Mouse (Mus musculus) spleen, adult 2 months (tissue): ENCODE results near the gene Rbms3. TPM values are rescaled to one million over a fixed set of nuclear protein-coding genes. Genes with fewer than 3 reads are reported as not detected.

ENCODE experiments used
- DNase-seq, 2 experiments: peaks; one replicate each; pipeline versions ENCODE4 v3.0.0 to v3.0.0-alpha.2; 2012 to 2021; ENCODE audit warnings: low spot score in 2 of 2, low read depth in 1 of 2
- H3K27ac ChIP-seq: fragments of 200-500 bp; 2 replicates; pipeline ENCODE4 v1.5.1; 2012; ENCODE audit warnings: low read length, inconsistent platforms; ENCODE audit not compliant: insufficient read depth
- H3K27me3 ChIP-seq: fragments of 200-500 bp; 2 replicates; pipeline ENCODE4 v1.6.1; 2012; ENCODE audit warnings: mild to moderate bottlenecking, moderate library complexity, low read length, inconsistent platforms; ENCODE audit not compliant: control insufficient read depth, insufficient read depth
- H3K36me3 ChIP-seq: fragments of 200-500 bp; 2 replicates; pipeline ENCODE4 v1.6.1; 2012; ENCODE audit warnings: mild to moderate bottlenecking, low read length, inconsistent platforms; ENCODE audit not compliant: control insufficient read depth, insufficient read depth
- H3K4me1 ChIP-seq: fragments of 200-500 bp; 2 replicates; pipeline ENCODE4 v1.6.1; 2011; ENCODE audit warnings: inconsistent platforms; ENCODE audit not compliant: control insufficient read depth, insufficient read depth, insufficient read length
- H3K4me3 ChIP-seq: fragments of 200-500 bp; 2 replicates; pipeline ENCODE4 v1.5.1; 2011; ENCODE audit warnings: mild to moderate bottlenecking, inconsistent platforms; ENCODE audit not compliant: insufficient read depth, insufficient read length; ENCODE audit errors: extremely low read depth
- CTCF ChIP-seq: fragments of 200-500 bp; IDR thresholded peaks from 2 replicates; pipeline ENCODE4 v1.5.1; 2011; ENCODE audit warnings: mild to moderate bottlenecking, inconsistent platforms; ENCODE audit not compliant: insufficient read depth, insufficient read length, insufficient replicate concordance; ENCODE audit errors: extremely low read depth
- POLR2A ChIP-seq: fragments of 200-500 bp; IDR thresholded peaks from 2 replicates; pipeline ENCODE4 v1.6.1; 2011; ENCODE audit warnings: low read depth, low read length, inconsistent platforms
- WGBS: fragments of 180-500 bp; shearing (Covaris S2); methylation state at CpG from one replicate; pipeline ENCODE4 v1.1.7; 2018; 5-methylcytosine and 5-hydroxymethylcytosine counted together
- polyA plus RNA-seq: library from polyadenylated mRNA; depleted of rRNA; stranded (reverse); fragments of >200 nt; gene quantifications from 2 replicates; pipeline ENCODE4 v1.2.3, GENCODE M21; 2012

Rbms3 gene
- polyA plus RNA-seq, 1 experiment, result 6.8 TPM

DNA sequence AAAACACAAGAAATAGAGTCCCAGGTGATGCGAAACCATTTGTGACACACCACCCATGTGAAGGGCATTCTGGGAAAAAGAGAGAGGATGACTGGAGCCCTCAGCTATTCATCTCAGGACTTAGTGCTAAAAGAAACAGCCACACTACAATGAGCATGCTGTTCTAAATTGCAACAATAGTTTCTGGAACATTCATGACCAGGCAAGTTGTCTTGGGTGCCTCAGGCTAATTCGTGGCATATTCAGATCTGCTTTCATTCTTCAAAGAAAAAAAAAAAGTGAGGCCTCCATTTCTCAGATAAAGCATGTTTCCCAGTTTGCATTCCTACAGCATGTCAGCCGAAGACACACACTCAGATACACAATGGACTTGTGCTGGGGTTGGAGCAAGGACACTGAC, 432.2 kb downstream of the Rbms3 start:
- Histone ChIP-seq H3K4me1 (no peaks in the 10 kb centered on the region), H3K4me3 (no peak overlapping the region), H3K27me3 (no peaks in the 10 kb centered on the region), H3K36me3 (no peaks in the 10 kb centered on the region), H3K27ac (no peak overlapping the region)
- WGBS, result 86% methylated on average over 3 of the region's 3 CpGs
- no peak for TF ChIP-seq CTCF
- TF ChIP-seq POLR2A, result no peak
- no peak for DNase-seq

DNA sequence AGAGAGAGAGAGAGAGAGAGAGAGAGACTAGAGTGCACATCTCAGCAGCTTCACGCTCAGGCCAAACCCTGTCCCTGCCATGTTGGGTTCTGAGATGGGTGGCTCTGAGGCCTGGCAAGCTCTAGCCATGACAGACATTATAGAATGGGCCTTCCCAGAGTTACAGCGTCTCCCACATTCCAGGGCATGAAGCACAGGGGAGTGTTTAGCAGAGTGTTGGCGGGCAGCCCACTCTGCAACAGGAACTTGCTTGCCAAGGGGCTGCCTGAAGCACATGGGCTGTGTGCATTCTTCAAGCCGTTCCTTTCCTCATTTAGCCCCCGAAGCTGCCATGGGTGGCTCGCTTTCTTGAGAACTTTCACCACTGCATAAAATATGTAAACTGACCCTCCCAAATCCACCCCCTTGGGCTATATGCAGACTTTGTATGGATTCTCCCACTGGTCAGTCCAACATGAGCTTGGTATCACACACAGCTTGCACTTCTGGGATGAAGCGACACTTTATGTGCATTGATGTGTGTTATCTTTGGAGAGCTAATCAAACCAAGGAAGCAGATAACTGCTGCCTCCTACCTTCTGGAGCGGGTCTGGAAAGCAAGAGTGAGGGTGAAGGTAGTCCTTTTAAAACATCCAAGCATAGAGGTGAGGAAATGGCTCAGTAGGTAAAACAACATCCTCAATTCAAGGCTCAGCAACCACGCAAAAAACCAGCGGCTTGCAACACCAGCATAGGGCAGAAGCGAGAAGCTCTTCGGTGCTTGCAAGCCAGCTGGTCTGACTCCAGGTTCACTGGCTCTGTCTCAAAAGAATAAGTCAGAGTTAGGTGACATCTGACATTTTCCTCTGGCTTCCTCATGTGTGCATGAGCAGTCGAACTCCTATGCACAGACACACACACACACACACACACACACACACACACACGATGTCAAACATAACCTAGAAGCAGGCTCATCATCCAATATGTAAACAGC, 436.9 kb downstream of the Rbms3 start:
- DNase-seq, result peak in 1 of 2 experiments; percentile 3
- no peak for TF ChIP-seq CTCF
- TF ChIP-seq POLR2A, result no peak

DNA sequence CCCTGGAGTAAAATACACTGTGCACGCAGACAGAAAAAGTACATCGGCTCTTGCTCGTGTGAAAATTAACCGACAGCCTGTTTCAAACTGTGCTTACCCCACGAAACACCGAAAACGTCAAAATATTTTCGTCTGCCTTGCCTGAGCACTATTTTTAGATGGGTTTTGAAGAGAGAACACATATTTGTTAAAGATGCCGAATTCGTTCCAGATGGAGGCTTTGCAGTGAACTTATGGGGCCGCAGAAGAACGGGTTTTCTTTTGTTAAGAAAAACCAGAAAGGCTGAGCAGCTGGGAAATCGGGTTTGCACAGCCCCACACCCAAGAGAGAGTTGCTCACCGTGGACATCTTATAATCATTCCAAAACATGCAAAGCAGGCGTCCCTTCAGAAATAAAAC, 437.6 kb downstream of the Rbms3 start:
- Histone ChIP-seq H3K4me1 (no peaks in the 10 kb centered on the region), H3K27me3 (no peaks in the 10 kb centered on the region), H3K27ac (peak overlapping the region; percentile 15; the same call in 1 of the 2 replicates), H3K36me3 (no peaks in the 10 kb centered on the region), H3K4me3 (no peak overlapping the region)
- DNase-seq, result no peak
- WGBS, result 83% methylated on average over 15 of the region's 15 CpGs
- TF ChIP-seq POLR2A (no peak), CTCF (no peak)

More for the DNA sequence above, 436.9 kb downstream of the Rbms3 start:
- Histone ChIP-seq H3K4me3 (no peak overlapping the region), H3K27ac (peak overlapping the region; percentile 15; the same call in 1 of the 2 replicates), H3K36me3 (no peaks in the 10 kb centered on the region), H3K27me3 (no peaks in the 10 kb centered on the region), H3K4me1 (no peaks in the 10 kb centered on the region)
- 58% methylated on average over 14 of the region's 14 CpGs for WGBS

GRCm38 (mm10) chr9:117188406-117188805, 441.3 kb downstream of the Rbms3 start:
- no peaks in the 10 kb centered on the region for H3K36me3 ChIP-seq
- no peaks in the 10 kb centered on the region for H3K27me3 ChIP-seq
- H3K4me3 ChIP-seq, result no peak overlapping the region
- WGBS, result 80% methylated on average over 3 of the region's 3 CpGs
- no peak overlapping the region for H3K27ac ChIP-seq
- no peak for TF ChIP-seq CTCF
- TF ChIP-seq POLR2A, result no peak
- no peak for DNase-seq
- H3K4me1 ChIP-seq, result no peaks in the 10 kb centered on the region

DNA sequence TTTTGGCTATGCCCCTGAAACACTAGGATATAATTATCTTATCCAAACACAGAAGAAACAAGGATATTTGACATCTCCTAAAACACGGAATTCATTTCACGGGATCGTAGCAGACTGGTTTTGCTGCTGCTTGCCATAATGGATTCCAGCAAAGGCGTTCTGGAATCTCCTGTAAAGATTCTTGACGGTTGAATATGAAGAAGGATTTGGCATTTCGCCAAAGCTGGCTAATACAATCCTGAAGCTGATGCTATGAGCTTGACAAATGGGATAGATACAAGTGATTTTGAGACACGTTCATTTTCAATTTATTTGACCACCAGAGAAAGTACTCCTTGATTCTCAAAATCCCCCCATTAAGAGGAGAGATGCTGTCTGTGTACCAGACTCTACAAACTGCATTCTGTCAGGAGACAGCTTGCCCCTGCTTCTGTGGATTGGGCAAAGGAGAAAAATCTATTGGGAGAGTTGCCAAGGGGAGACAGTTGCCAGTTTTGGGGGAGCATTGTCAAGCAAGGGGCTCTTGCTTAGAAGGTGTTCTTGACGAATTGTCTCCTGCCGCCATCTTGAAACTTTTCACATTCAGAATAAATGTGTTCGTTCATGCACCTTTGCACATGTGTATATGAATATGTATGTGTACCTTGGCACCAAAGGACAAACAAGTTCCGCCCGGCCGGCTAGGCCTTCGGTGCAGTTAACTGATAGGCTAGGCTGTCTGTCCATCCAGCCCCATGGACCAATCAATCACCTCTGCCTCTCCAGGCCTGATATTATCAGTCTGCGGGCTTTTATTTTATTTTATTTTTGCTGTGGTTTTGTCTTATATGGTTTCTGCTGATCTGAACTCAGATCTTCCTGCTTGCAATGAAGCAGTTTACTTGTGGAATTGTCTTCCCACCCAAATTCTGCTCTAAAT, 442.3 kb downstream of the Rbms3 start:
- no peak for TF ChIP-seq POLR2A
- no peak for TF ChIP-seq CTCF
- Histone ChIP-seq H3K4me3 (no peak overlapping the region), H3K27me3 (no peaks in the 10 kb centered on the region), H3K4me1 (no peaks in the 10 kb centered on the region), H3K36me3 (no peaks in the 10 kb centered on the region), H3K27ac (no peak overlapping the region)
- no peak for DNase-seq
- WGBS, result 94% methylated on average over 15 of the region's 15 CpGs

- Histone ChIP-seq H3K36me3 (no peaks in the 10 kb centered on the region), H3K4me1 (no peaks in the 10 kb centered on the region), H3K27me3 (no peaks in the 10 kb centered on the region), H3K27ac (no peak overlapping the region), H3K4me3 (no peak overlapping the region)
- WGBS, result 90% methylated on average over 7 of the region's 7 CpGs
- TF ChIP-seq CTCF (no peak), POLR2A (no peak)
- no peak for DNase-seq
Measured at GRCm38 (mm10) chr9:117180658-117181057, 449.1 kb downstream of the Rbms3 start.
